Mouse (Mus musculus) spleen, postnatal 0 days (tissue): ENCODE results near the gene Bid. TPM values are rescaled to one million over a fixed set of nuclear protein-coding genes. Genes with fewer than 3 reads are reported as not detected.

Experiments
- polyA plus RNA-seq: library from polyadenylated mRNA; unstranded; fragments of >200 nt; fragmentation: Nextera tagmentation; extraction: Ambion mirVana; gene quantifications from 2 replicates; pipeline ENCODE4 v1.2.1, GENCODE M21; 2015

The Bid gene
- 35.3 and 37.1 TPM in 2 replicates for polyA plus RNA-seq

DNA sequence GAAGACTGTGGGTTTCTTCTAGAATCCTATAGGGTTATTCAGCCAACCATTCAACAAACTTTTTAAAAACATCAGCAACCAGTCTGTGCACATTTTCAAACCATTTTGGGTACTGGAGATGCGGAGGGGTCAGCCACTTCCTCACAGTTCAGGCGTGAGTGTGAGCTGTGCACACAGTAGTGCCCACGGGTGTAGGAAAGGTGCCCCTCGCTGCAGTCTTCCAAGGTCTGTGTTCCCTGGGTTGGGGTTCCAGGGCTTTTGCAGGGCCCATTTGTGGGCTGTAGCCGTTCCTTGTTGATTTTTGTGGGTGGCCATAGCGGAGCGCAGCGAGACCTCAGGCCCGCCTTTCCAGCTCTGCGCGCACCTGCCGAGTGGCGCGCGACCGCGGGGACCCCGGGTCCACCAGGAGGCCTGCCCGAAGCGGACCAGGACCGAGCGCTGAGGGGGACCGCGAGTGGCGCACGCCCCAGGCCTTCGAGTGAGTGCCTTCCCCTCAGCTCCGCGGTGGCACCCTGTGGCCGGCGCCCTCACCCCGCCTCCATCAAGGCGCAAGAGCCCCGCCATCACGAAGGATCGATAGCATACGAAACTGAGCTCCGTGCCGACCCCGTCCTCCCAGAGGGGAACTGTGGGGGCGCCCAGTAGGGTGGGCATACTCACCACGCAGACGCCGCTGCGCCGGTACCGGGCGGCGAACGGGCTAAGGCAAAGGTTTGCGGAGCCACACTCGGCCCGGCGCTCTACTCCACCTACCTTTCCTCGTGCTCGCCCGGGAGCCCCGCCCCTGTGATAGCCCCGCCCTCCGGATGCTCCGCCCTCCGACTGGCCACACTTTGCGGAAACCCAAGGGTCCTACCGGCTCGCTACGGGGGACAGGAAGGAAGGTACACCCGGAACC, at the start of gene Bid:
Bid (minus strand) TSS at position 780 of the 898 bp plus-strand sequence.

Other genes with a start within 250 kb of the Bid start
- gene Slc25a18, start 143.3 kb downstream of the Bid start, polyA plus RNA-seq, result 0.13 and 0.22 TPM in 2 replicates
- 133 and 142 TPM in 2 replicates for gene Atp6v1e1, start 94.1 kb downstream of the Bid start, polyA plus RNA-seq
- gene Bcl2l13, start 80.6 kb downstream of the Bid start, polyA plus RNA-seq, result 31.0 and 32.4 TPM in 2 replicates
- 11.8 and 11.9 TPM in 2 replicates for gene Mical3, start 214.1 kb upstream of the Bid start, polyA plus RNA-seq